ENCODE assay signal across 10 mouse cellular contexts in the genomic region with DNA sequence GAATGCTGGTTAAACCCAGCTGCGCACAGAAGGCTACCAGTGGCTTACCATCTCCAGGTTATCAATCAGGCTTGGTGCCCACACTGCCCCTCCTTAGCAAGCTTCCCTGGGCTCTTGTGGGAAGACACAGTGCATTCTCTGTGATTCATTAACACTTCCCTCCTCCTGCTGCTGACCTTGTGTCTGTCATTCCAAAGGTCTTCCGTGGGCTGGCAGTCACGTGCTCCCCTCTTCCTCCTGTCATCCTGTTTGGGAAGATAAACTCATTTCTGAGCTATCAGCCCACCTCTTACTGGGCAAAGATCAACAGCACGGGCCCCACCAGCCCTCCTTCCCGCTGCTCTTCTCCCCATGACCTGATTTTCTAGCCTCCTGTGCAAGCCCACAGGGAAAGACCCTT. TPM values are rescaled to one million over a fixed set of nuclear protein-coding genes. Genes with fewer than 3 reads are reported as not detected.
DNase-seq lines count a peak whose midpoint lies in the region; ATAC-seq lines count a peak whose summit lies in the region.
"Had no signal": no experiment of that assay in that cellular context is flagged by ENCODE, and none has a peak within 500 bp of the region (broad histone marks: within the 10 kb centered on the region; RNA-seq: fewer than 3 reads in every experiment).

No protein-coding gene starts in this region.

- no peak overlapping the region for H3K9ac ChIP-seq in liver, embryonic 13.5 days
- H3K9ac ChIP-seq: neural tube, embryonic 15.5 days had no signal

- H3K27me3 ChIP-seq in liver, embryonic 13.5 days = no peaks in the 10 kb centered on the region
- H3K27me3 ChIP-seq: neural tube, embryonic 15.5 days had no signal

- peak; percentile 61 for ATAC-seq in liver, embryonic 13.5 days (ENCODE audit: low read depth)

- H3K4me3 ChIP-seq in liver, embryonic 13.5 days (replicated peaks) = no peak overlapping the region
- H3K4me3 ChIP-seq: neural tube, embryonic 15.5 days had no signal

- H3K4me2 ChIP-seq in liver, embryonic 13.5 days = no peak overlapping the region
- H3K4me2 ChIP-seq: neural tube, embryonic 15.5 days had no signal

- WGBS in liver, embryonic 13.5 days (ENCODE audit: insufficient replicate concordance) = 8% methylated on average over 5 of the region's 5 CpGs

- H3K4me1 ChIP-seq in liver, embryonic 13.5 days (replicated peaks) = peaks cover 25% of the 10 kb centered on the region
- H3K4me1 ChIP-seq: neural tube, embryonic 15.5 days had no signal

- H3K9me3 ChIP-seq in liver, embryonic 13.5 days (replicated peaks) = no peaks in the 10 kb centered on the region
- H3K9me3 ChIP-seq: neural tube, embryonic 15.5 days had no signal

- no peaks in the 10 kb centered on the region for H3K36me3 ChIP-seq in liver, embryonic 13.5 days
- H3K36me3 ChIP-seq: neural tube, embryonic 15.5 days had no signal

- peak; percentile 22 to 24 for DNase-seq in heart, adult 18-20 months
- no peak for DNase-seq in heart, postnatal 4 days
- peak; percentile 10 for DNase-seq in R1 (ENCODE audit: low read depth, low spot score)
- peak; percentile 92 for DNase-seq in kidney, adult 11 months
- no peak for DNase-seq in liver, embryonic 13.5 days
- DNase-seq in gastrocnemius, postnatal 36 days = no peak
- DNase-seq in frontal cortex, adult 2 months (ENCODE audit: extremely low spot score in 1 of 2, low spot score in 1 of 2) = no peak
- DNase-seq in thymus, postnatal 10 days (ENCODE audit: low spot score in 2 of 2) = no peak
- DNase-seq: lung, postnatal 14 days had no signal

- no peak overlapping the region for H3K27ac ChIP-seq in liver, embryonic 13.5 days
- H3K27ac ChIP-seq: neural tube, embryonic 15.5 days had no signal

- intact Hi-C loops in gastrocnemius, postnatal 36 days (cut with DNase I) = loop anchor here (2.0 kb wide), 1 partner anchor 131 kb away; no protein-coding TSS in a partner anchor

RNA-seq across cellular contexts. Expression of a gene that starts 55.2 kb away (rescaled TPM):
- total RNA-seq in heart, adult 18-20 months (2021) = 1 to 10 TPM; 1.5 to 2.3 TPM
- 1 to 10 TPM; 3.8 to 4.6 TPM for total RNA-seq in heart, postnatal 4 days (2021)
- polyA plus RNA-seq in liver, embryonic 13.5 days (2015; fragmentation: Nextera tagmentation; extraction: Ambion mirVana) = 4.1 and 4.3 TPM in 2 replicates
- total RNA-seq in gastrocnemius, postnatal 36 days (2021) = 1 to 10 TPM in 1 of 2 experiments, under 1 TPM in 1; 0.62 to 1.5 TPM
- polyA plus RNA-seq in frontal cortex, adult 2 months (2012; rRNA removed) = 12.0 and 12.5 TPM in 2 replicates

RNA-seq across cellular contexts. Expression of a gene that starts 58.4 kb away (rescaled TPM):
- 10 to 100 TPM; 28.2 to 32.0 TPM for total RNA-seq in heart, adult 18-20 months (2021)
- total RNA-seq in heart, postnatal 4 days (2021) = 10 to 100 TPM; 28.4 to 30.1 TPM
- 26.8 and 27.5 TPM in 2 replicates for polyA plus RNA-seq in liver, embryonic 13.5 days (2015; fragmentation: Nextera tagmentation; extraction: Ambion mirVana)
- total RNA-seq in gastrocnemius, postnatal 36 days (2021) = 10 to 100 TPM; 30.6 to 32.4 TPM
- 88.4 and 94.8 TPM in 2 replicates for polyA plus RNA-seq in frontal cortex, adult 2 months (2012; rRNA removed)

Comparison
In these comparisons a context has a peak if more than half of its experiments do, and no peak if none do; other contexts are left out.
1. DNase-seq: peak in heart, adult 18-20 months (2 of 2), R1 (single experiment) and kidney, adult 11 months (single experiment); none in heart, postnatal 4 days (single experiment), liver, embryonic 13.5 days (single experiment), gastrocnemius, postnatal 36 days (0 of 2), frontal cortex, adult 2 months (0 of 2) and thymus, postnatal 10 days (0 of 2).